Mouse (Mus musculus) C2C12 (cell line): ENCODE results near the gene Zcchc8.

Experiments used
- CTCF ChIP-seq: IDR thresholded peaks from one replicate; pipeline ENCODE4 v1.5.1; 2011; ENCODE audit not compliant: control insufficient read depth, insufficient read depth, insufficient read length
- FOSL1 ChIP-seq: IDR thresholded peaks from one replicate; pipeline ENCODE4 v1.8.0; 2011; ENCODE audit warnings: mild to moderate bottlenecking, low read length; ENCODE audit not compliant: poor library complexity, insufficient read depth, severe bottlenecking
- MYOG ChIP-seq: IDR thresholded peaks from one replicate; pipeline ENCODE4 v1.6.1; 2011; ENCODE audit not compliant: control insufficient read depth, insufficient read length; ENCODE audit errors: extremely low read depth
- USF1 ChIP-seq: IDR thresholded peaks from one replicate; pipeline ENCODE4 v1.6.1; 2011; ENCODE audit warnings: low read depth, mild to moderate bottlenecking, control low read depth, moderate library complexity

DNA sequence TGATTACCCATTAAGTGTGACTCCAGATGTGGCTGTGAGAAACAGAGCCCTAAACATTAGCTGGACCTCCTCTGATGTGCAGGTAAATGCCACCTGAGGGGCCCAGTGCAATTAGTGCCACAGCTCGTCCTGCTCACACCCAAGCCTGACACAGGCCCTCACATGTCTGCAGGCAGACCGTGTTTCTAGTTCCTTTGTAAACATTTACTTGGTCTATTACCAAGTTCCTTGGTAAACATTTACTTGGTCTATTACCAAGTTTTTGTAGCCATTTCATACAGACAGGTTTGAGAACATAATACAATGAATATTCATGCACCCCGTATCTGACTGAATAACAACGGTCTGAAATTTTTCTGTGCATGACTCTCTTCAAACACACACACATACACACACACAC is 11.3 kb downstream of the Zcchc8 start:
- TF ChIP-seq USF1 (no peak), CTCF (no peak), FOSL1 (no peak), MYOG (no peak)
